Mouse (Mus musculus): ENCODE measurements around the gene Cavin1. TPM values are rescaled to one million over a fixed set of nuclear protein-coding genes. Genes with fewer than 3 reads are reported as not detected.

Cavin1 gene
- total and polyA plus RNA-seq, 3 experiments = 3.4 to 9.0 TPM; not detected in 1

- Histone ChIP-seq H3K9ac (ENCODE audit: control insufficient read depth, low read depth, low read length, poor library complexity, severe bottlenecking) (no peak overlapping the region), H3K27me3 (ENCODE audit: control insufficient read depth in 1 of 2, insufficient read depth in 2 of 2, low read length in 2 of 2) (no peaks in the 10 kb centered on the region), H3K36me3 (ENCODE audit: control insufficient read depth in 1 of 2, insufficient read depth in 2 of 2, low read length in 2 of 2) (peaks cover 10 to 20% of the 10 kb centered on the region in 2 experiments)
Observed at GRCm38 (mm10) chr11:100906885-100907284, 63.8 kb downstream of the Cavin1 start.

More at GRCm38 (mm10) chr11:100906885-100907284, 63.8 kb downstream of the Cavin1 start:
- no peaks in the 10 kb centered on the region for H3K9me3 ChIP-seq (replicated peaks; ENCODE audit: insufficient read depth, low read length)
- H3K79me2 ChIP-seq (ENCODE audit: control insufficient read depth, insufficient read depth, low read length, poor library complexity) = no peaks in the 10 kb centered on the region
- DNase-seq (ENCODE audit: low read depth, low spot score) = no peak
- H3K4me3 ChIP-seq (ENCODE audit: control insufficient read depth in 1 of 2, insufficient read depth in 1 of 2, low read depth in 2 of 2, low read length in 2 of 2) = no peak overlapping the region
- TF ChIP-seq ZC3H11A (IDR thresholded peaks at IDR 0.05; ENCODE audit: low read depth, low read length) = 0 out of 2 replicates have a peak, but pooled peaks have one; percentile 1
- no peak for TF ChIP-seq UBTF (IDR thresholded peaks at IDR 0.05; ENCODE audit: borderline replicate concordance, insufficient read depth, low read depth, low read length)
- TF ChIP-seq CTCF (IDR thresholded peaks at IDR 0.05 in 2 of 3, conservative IDR thresholded peaks at IDR 0.05 in 1 of 3; ENCODE audit: control insufficient read depth in 1 of 3, insufficient read depth in 1 of 3, low read depth in 2 of 3, low read length in 3 of 3, poor library complexity in 1 of 3, severe bottlenecking in 1 of 3) = no peak
- 0 out of 4 replicates have a peak, but pooled peaks of 1 of the 2 experiments have one; percentile 11 for TF ChIP-seq EP300 (IDR thresholded peaks at IDR 0.05; ENCODE audit: low read depth in 1 of 2, low read length in 2 of 2)
- H3K4me1 ChIP-seq (ENCODE audit: control insufficient read depth in 1 of 2, insufficient read depth in 2 of 2, low read length in 2 of 2) = peaks cover 17 to 23% of the 10 kb centered on the region in 2 experiments
- H3K27ac ChIP-seq (ENCODE audit: control insufficient read depth, low read depth, low read length) = peak overlapping the region; percentile 18; the same call in 1 of the 2 replicates

Other genes starting within 250 kb of the Cavin1 start
- gene Rab5c, start 232.7 kb downstream of the Cavin1 start, total RNA-seq (2012; rRNA removed) = 233 and 263 TPM in 2 replicates
- gene Rab5c, start 232.7 kb downstream of the Cavin1 start, polyA plus RNA-seq (2012; ENCODE audit: insufficient read depth in 1 of 2, insufficient read length in 2 of 2, low read depth in 1 of 2, low replicate concordance in 2 of 2, missing spikeins in 1 of 2) = 100 to 1,000 TPM in 1 of 2 experiments, not detected in 1; 249 TPM
- 0.07 and 0.08 TPM in 2 replicates for gene Kcnh4, start 210.9 kb downstream of the Cavin1 start, total RNA-seq (2012; rRNA removed)
- gene Kcnh4, start 210.9 kb downstream of the Cavin1 start, polyA plus RNA-seq (2012; ENCODE audit: insufficient read depth in 1 of 2, insufficient read length in 2 of 2, low read depth in 1 of 2, low replicate concordance in 2 of 2, missing spikeins in 1 of 2) = under 1 TPM in 1 of 2 experiments, not detected in 1; 0.04 TPM
- not detected in 2 replicates for gene Hcrt, start 208.0 kb downstream of the Cavin1 start, total RNA-seq (2012; rRNA removed)
- not detected for gene Hcrt, start 208.0 kb downstream of the Cavin1 start, polyA plus RNA-seq (2012; ENCODE audit: insufficient read depth in 1 of 2, insufficient read length in 2 of 2, low read depth in 1 of 2, low replicate concordance in 2 of 2, missing spikeins in 1 of 2)
- gene Ghdc, start 199.9 kb downstream of the Cavin1 start, total RNA-seq (2012; rRNA removed) = 5.7 and 7.1 TPM in 2 replicates
- gene Ghdc, start 199.9 kb downstream of the Cavin1 start, polyA plus RNA-seq (2012; ENCODE audit: insufficient read depth in 1 of 2, insufficient read length in 2 of 2, low read depth in 1 of 2, low replicate concordance in 2 of 2, missing spikeins in 1 of 2) = 1 to 10 TPM in 1 of 2 experiments, not detected in 1; 9.2 TPM
- gene Stat5b, start 120.2 kb downstream of the Cavin1 start, total RNA-seq (2012; rRNA removed) = 28.7 and 29.3 TPM in 2 replicates
- gene Stat5b, start 120.2 kb downstream of the Cavin1 start, polyA plus RNA-seq (2012; ENCODE audit: insufficient read depth in 1 of 2, insufficient read length in 2 of 2, low read depth in 1 of 2, low replicate concordance in 2 of 2, missing spikeins in 1 of 2) = 10 to 100 TPM; 32.3 to 37.0 TPM
- gene Stat5a, start 111.5 kb downstream of the Cavin1 start, total RNA-seq (2012; rRNA removed) = 54.2 and 59.0 TPM in 2 replicates
- 10 to 100 TPM in 1 of 2 experiments, not detected in 1; 86.8 TPM for gene Stat5a, start 111.5 kb downstream of the Cavin1 start, polyA plus RNA-seq (2012; ENCODE audit: insufficient read depth in 1 of 2, insufficient read length in 2 of 2, low read depth in 1 of 2, low replicate concordance in 2 of 2, missing spikeins in 1 of 2)
- 25.7 and 31.1 TPM in 2 replicates for gene Stat3, start 31.3 kb downstream of the Cavin1 start, total RNA-seq (2012; rRNA removed)
- gene Stat3, start 31.3 kb downstream of the Cavin1 start, polyA plus RNA-seq (2012; ENCODE audit: insufficient read depth in 1 of 2, insufficient read length in 2 of 2, low read depth in 1 of 2, low replicate concordance in 2 of 2, missing spikeins in 1 of 2) = 100 to 1,000 TPM in 1 of 2 experiments, 10 to 100 TPM in 1; 64.7 to 249 TPM
- 12.8 and 20.8 TPM in 2 replicates for gene Atp6v0a1, start 38.6 kb upstream of the Cavin1 start, total RNA-seq (2012; rRNA removed)
- 10 to 100 TPM in 1 of 2 experiments, not detected in 1; 23.2 TPM for gene Atp6v0a1, start 38.6 kb upstream of the Cavin1 start, polyA plus RNA-seq (2012; ENCODE audit: insufficient read depth in 1 of 2, insufficient read length in 2 of 2, low read depth in 1 of 2, low replicate concordance in 2 of 2, missing spikeins in 1 of 2)
- gene Naglu, start 99.1 kb upstream of the Cavin1 start, total RNA-seq (2012; rRNA removed) = 1.1 and 1.5 TPM in 2 replicates
- gene Naglu, start 99.1 kb upstream of the Cavin1 start, polyA plus RNA-seq (2012; ENCODE audit: insufficient read depth in 1 of 2, insufficient read length in 2 of 2, low read depth in 1 of 2, low replicate concordance in 2 of 2, missing spikeins in 1 of 2) = 1 to 10 TPM in 1 of 2 experiments, not detected in 1; 3.1 TPM
- not detected in 2 replicates for gene Hsd17b1, start 107.5 kb upstream of the Cavin1 start, total RNA-seq (2012; rRNA removed)
- not detected for gene Hsd17b1, start 107.5 kb upstream of the Cavin1 start, polyA plus RNA-seq (2012; ENCODE audit: insufficient read depth in 1 of 2, insufficient read length in 2 of 2, low read depth in 1 of 2, low replicate concordance in 2 of 2, missing spikeins in 1 of 2)
- 34.8 and 42.9 TPM in 2 replicates for gene Coasy, start 111.7 kb upstream of the Cavin1 start, total RNA-seq (2012; rRNA removed)
- 10 to 100 TPM in 1 of 2 experiments, not detected in 1; 44.2 TPM for gene Coasy, start 111.7 kb upstream of the Cavin1 start, polyA plus RNA-seq (2012; ENCODE audit: insufficient read depth in 1 of 2, insufficient read length in 2 of 2, low read depth in 1 of 2, low replicate concordance in 2 of 2, missing spikeins in 1 of 2)
- gene Mlx, start 116.4 kb upstream of the Cavin1 start, total RNA-seq (2012; rRNA removed) = 70.8 and 75.9 TPM in 2 replicates
- 10 to 100 TPM in 1 of 2 experiments, not detected in 1; 57.5 TPM for gene Mlx, start 116.4 kb upstream of the Cavin1 start, polyA plus RNA-seq (2012; ENCODE audit: insufficient read depth in 1 of 2, insufficient read length in 2 of 2, low read depth in 1 of 2, low replicate concordance in 2 of 2, missing spikeins in 1 of 2)
- gene Psmc3ip, start 124.5 kb upstream of the Cavin1 start, total RNA-seq (2012; rRNA removed) = 9.1 and 14.5 TPM in 2 replicates
- 1 to 10 TPM in 1 of 2 experiments, not detected in 1; 8.2 TPM for gene Psmc3ip, start 124.5 kb upstream of the Cavin1 start, polyA plus RNA-seq (2012; ENCODE audit: insufficient read depth in 1 of 2, insufficient read length in 2 of 2, low read depth in 1 of 2, low replicate concordance in 2 of 2, missing spikeins in 1 of 2)
- 17.0 and 24.6 TPM in 2 replicates for gene Retreg3, start 149.0 kb upstream of the Cavin1 start, total RNA-seq (2012; rRNA removed)
- gene Retreg3, start 149.0 kb upstream of the Cavin1 start, polyA plus RNA-seq (2012; ENCODE audit: insufficient read depth in 1 of 2, insufficient read length in 2 of 2, low read depth in 1 of 2, low replicate concordance in 2 of 2, missing spikeins in 1 of 2) = 10 to 100 TPM in 1 of 2 experiments, not detected in 1; 23.4 TPM
- gene Tubg1, start 149.1 kb upstream of the Cavin1 start, total RNA-seq (2012; rRNA removed) = 60.0 and 68.1 TPM in 2 replicates
- 100 to 1,000 TPM; 125 to 183 TPM for gene Tubg1, start 149.1 kb upstream of the Cavin1 start, polyA plus RNA-seq (2012; ENCODE audit: insufficient read depth in 1 of 2, insufficient read length in 2 of 2, low read depth in 1 of 2, low replicate concordance in 2 of 2, missing spikeins in 1 of 2)
- not detected in 2 replicates for gene Tubg2, start 185.0 kb upstream of the Cavin1 start, total RNA-seq (2012; rRNA removed)
- gene Tubg2, start 185.0 kb upstream of the Cavin1 start, polyA plus RNA-seq (2012; ENCODE audit: insufficient read depth in 1 of 2, insufficient read length in 2 of 2, low read depth in 1 of 2, low replicate concordance in 2 of 2, missing spikeins in 1 of 2) = not detected
- not detected in 2 replicates for gene Cntnap1, start 199.6 kb upstream of the Cavin1 start, total RNA-seq (2012; rRNA removed)
- gene Cntnap1, start 199.6 kb upstream of the Cavin1 start, polyA plus RNA-seq (2012; ENCODE audit: insufficient read depth in 1 of 2, insufficient read length in 2 of 2, low read depth in 1 of 2, low replicate concordance in 2 of 2, missing spikeins in 1 of 2) = under 1 TPM in 1 of 2 experiments, not detected in 1; 0.01 TPM
- gene Plekhh3, start 200.5 kb upstream of the Cavin1 start, total RNA-seq (2012; rRNA removed) = 0.81 and 1.4 TPM in 2 replicates
- 1 to 10 TPM in 1 of 2 experiments, not detected in 1; 1.5 TPM for gene Plekhh3, start 200.5 kb upstream of the Cavin1 start, polyA plus RNA-seq (2012; ENCODE audit: insufficient read depth in 1 of 2, insufficient read length in 2 of 2, low read depth in 1 of 2, low replicate concordance in 2 of 2, missing spikeins in 1 of 2)
- gene Ccr10, start 204.6 kb upstream of the Cavin1 start, total RNA-seq (2012; rRNA removed) = not detected in 2 replicates
- not detected for gene Ccr10, start 204.6 kb upstream of the Cavin1 start, polyA plus RNA-seq (2012; ENCODE audit: insufficient read depth in 1 of 2, insufficient read length in 2 of 2, low read depth in 1 of 2, low replicate concordance in 2 of 2, missing spikeins in 1 of 2)